Mouse (Mus musculus) thymus, adult 2 months (tissue): ENCODE measurements around the gene Bphl.

ENCODE experiments used
- CTCF ChIP-seq: fragments of 200-500 bp; IDR thresholded peaks from 2 replicates; pipeline ENCODE4 v1.5.1; 2012; ENCODE audit warnings: mild to moderate bottlenecking, control low read depth, low read length, moderate library complexity, borderline replicate concordance; ENCODE audit not compliant: control insufficient read depth, poor library complexity, insufficient read depth; ENCODE audit errors: extremely low read depth
- POLR2A ChIP-seq: fragments of 200-500 bp; IDR thresholded peaks from 2 replicates; pipeline ENCODE4 v1.6.1; 2012; ENCODE audit warnings: mild to moderate bottlenecking, low read length, control low read depth, moderate library complexity; ENCODE audit not compliant: control insufficient read depth, poor library complexity, insufficient read depth; ENCODE audit errors: extremely low read depth

GRCm38 (mm10) chr13:34084026-34084750, 46.8 kb downstream of the Bphl start:
- TF ChIP-seq CTCF (no peak), POLR2A (no peak)
